Comparison of ENCODE assay signal across 9 mouse cellular contexts in genomic region chr2:85196901-85197300, GRCm38 (mm10). TPM values are rescaled to one million over a fixed set of nuclear protein-coding genes. Genes with fewer than 3 reads are reported as not detected.
DNase-seq lines count a peak whose midpoint lies in the region; ATAC-seq and TF ChIP-seq lines count a peak whose summit lies in the region.
"Had no signal": no experiment of that assay in that cellular context is flagged by ENCODE, and none has a peak within 500 bp of the region (broad histone marks: within the 10 kb centered on the region; RNA-seq: fewer than 3 reads in every experiment).

Gene Lrrc55 (minus strand): TSS chr2:85197197.

- 0 out of 2 replicates have a peak, but pooled peaks cover under 1% of the 10 kb centered on the region for H3K27me3 ChIP-seq in kidney, embryonic 14.5 days (ENCODE audit: control insufficient read depth, insufficient read depth, low read length)
- H3K27me3 ChIP-seq in hindbrain, embryonic 16.5 days (replicated peaks; ENCODE audit: control insufficient read depth, insufficient read depth, low read length): no peaks in the 10 kb centered on the region
- no peaks in the 10 kb centered on the region for H3K27me3 ChIP-seq in midbrain, embryonic 13.5 days

- TF ChIP-seq POLR2A in brain, embryonic 14.5 days (IDR thresholded peaks at IDR 0.05; ENCODE audit: borderline replicate concordance, extremely low read depth, insufficient read depth, insufficient read length, poor library complexity, severe bottlenecking): no peak

- H3K4me2 ChIP-seq in kidney, embryonic 14.5 days (replicated peaks; ENCODE audit: low read depth, low read length): peak within 1 kb of the TSS; percentile 32
- H3K4me2 ChIP-seq in hindbrain, embryonic 16.5 days (ENCODE audit: low read length): peak within 1 kb of the TSS; percentile 72
- H3K4me2 ChIP-seq in midbrain, embryonic 13.5 days (replicated peaks): peak within 1 kb of the TSS; percentile 66

- DNase-seq in kidney, adult 8-10 months: no peak
- no peak for DNase-seq in brain, embryonic 14.5 days (ENCODE audit: low read depth)
- DNase-seq in thymus, postnatal 10 days (ENCODE audit: low spot score in 2 of 2): no peak
- DNase-seq in right cerebral cortex, adult 2 months (ENCODE audit: low spot score in 2 of 2): no peak
- DNase-seq: cerebellum, postnatal 10 days had no signal

- H3K9ac ChIP-seq in kidney, embryonic 14.5 days (ENCODE audit: low read depth, low read length): no peak within 1 kb of the TSS
- H3K9ac ChIP-seq in hindbrain, embryonic 16.5 days (ENCODE audit: low read depth, low read length): peak within 1 kb of the TSS; percentile 69
- peak within 1 kb of the TSS; percentile 69 for H3K9ac ChIP-seq in midbrain, embryonic 13.5 days (replicated peaks)

- no peaks in the 10 kb centered on the region for H3K4me1 ChIP-seq in kidney, embryonic 14.5 days (ENCODE audit: control insufficient read depth, insufficient read depth, low read length)
- peaks cover 6% of the 10 kb centered on the region; the same call in 1 of the 2 replicates for H3K4me1 ChIP-seq in hindbrain, embryonic 16.5 days (ENCODE audit: control insufficient read depth, insufficient read depth, low read depth, low read length)
- H3K4me1 ChIP-seq in midbrain, embryonic 13.5 days (replicated peaks): peaks cover 10% of the 10 kb centered on the region

- peak within 1 kb of the TSS; percentile 16 for H3K4me3 ChIP-seq in kidney, embryonic 14.5 days (ENCODE audit: low read length)
- peak within 1 kb of the TSS; percentile 52 for H3K4me3 ChIP-seq in hindbrain, embryonic 16.5 days (ENCODE audit: low read length)
- peak within 1 kb of the TSS; percentile 53 for H3K4me3 ChIP-seq in midbrain, embryonic 13.5 days (replicated peaks)

- no peak within 1 kb of the TSS for H3K27ac ChIP-seq in kidney, embryonic 14.5 days (ENCODE audit: low read depth, low read length)
- peak within 1 kb of the TSS; percentile 79 for H3K27ac ChIP-seq in hindbrain, embryonic 16.5 days (ENCODE audit: low read depth, low read length)
- peak within 1 kb of the TSS; percentile 74 for H3K27ac ChIP-seq in midbrain, embryonic 13.5 days

- H3K36me3 ChIP-seq in kidney, embryonic 14.5 days (ENCODE audit: control insufficient read depth, insufficient read depth, low read length): no peaks in the 10 kb centered on the region
- no peaks in the 10 kb centered on the region for H3K36me3 ChIP-seq in hindbrain, embryonic 16.5 days (ENCODE audit: control insufficient read depth, insufficient read depth, low read length)
- H3K36me3 ChIP-seq in midbrain, embryonic 13.5 days: no peaks in the 10 kb centered on the region

- no peak for TF ChIP-seq CTCF in brain, embryonic 14.5 days (IDR thresholded peaks at IDR 0.05; ENCODE audit: borderline replicate concordance, extremely low read depth, insufficient read depth, insufficient read length)

- WGBS in kidney, embryonic 14.5 days: 78% methylated on average over 1 of the region's 1 CpGs
- WGBS in hindbrain, embryonic 16.5 days: 93% methylated on average over 1 of the region's 1 CpGs
- WGBS in midbrain, embryonic 13.5 days: 86% methylated on average over 1 of the region's 1 CpGs

- no peaks in the 10 kb centered on the region for H3K9me3 ChIP-seq in kidney, embryonic 14.5 days (ENCODE audit: control insufficient read depth, low read length)
- H3K9me3 ChIP-seq in hindbrain, embryonic 16.5 days (ENCODE audit: control insufficient read depth, low read length): no peaks in the 10 kb centered on the region
- H3K9me3 ChIP-seq in midbrain, embryonic 13.5 days: no peaks in the 10 kb centered on the region

- ATAC-seq in kidney, embryonic 14.5 days (ENCODE audit: low FRiP score, low TSS enrichment): no peak
- ATAC-seq in hindbrain, embryonic 16.5 days: no peak
- no peak for ATAC-seq in midbrain, embryonic 13.5 days
- ATAC-seq in megakaryocyte progenitor cell, adult 5-6 weeks (replicated peaks; ENCODE audit: poor library complexity): no peak

RNA-seq across cellular contexts. Expression of gene Lrrc55, which starts in this region (rescaled TPM):
- 0.39 and 0.47 TPM in 2 replicates for polyA plus RNA-seq in kidney, embryonic 14.5 days (2014; fragmentation: Nextera tagmentation; extraction: Ambion mirVana)
- polyA plus RNA-seq in brain, embryonic 14.5 days (2012; rRNA removed): 16.6 and 20.2 TPM in 2 replicates
- 12.7 and 13.2 TPM in 2 replicates for polyA plus RNA-seq in hindbrain, embryonic 16.5 days (2015; fragmentation: Nextera tagmentation; extraction: Ambion mirVana)
- polyA plus RNA-seq in midbrain, embryonic 13.5 days (2015; fragmentation: Nextera tagmentation; extraction: Ambion mirVana): 7.0 and 7.6 TPM in 2 replicates
- total RNA-seq in megakaryocyte progenitor cell, adult 5-6 weeks (2015): not detected in 2 replicates
- not detected in 2 replicates for total RNA-seq in megakaryocyte progenitor cell, adult 5-6 weeks (2017)
